Mouse (Mus musculus) neural tube, embryonic 14.5 days (tissue): ENCODE results near the gene Zc3h12a. TPM values are rescaled to one million over a fixed set of nuclear protein-coding genes. Genes with fewer than 3 reads are reported as not detected.

Source experiments
- ATAC-seq: fragments of 200-750 bp; cut with Nextera tagmentation; 2 replicates; pipeline ENCODE4 v1.8.0; 2017; ENCODE audit warnings: low read depth, mild to moderate bottlenecking, moderate TSS enrichment, moderate library complexity
- H3K27ac ChIP-seq: fragments of 300-500 bp; sonication (generic); 2 replicates; pipeline ENCODE4 v1.5.1; 2014; ENCODE audit warnings: low read depth, mild to moderate bottlenecking, control low read depth, low read length, moderate library complexity, mixed read lengths
- H3K27me3 ChIP-seq: fragments of 300-500 bp; sonication (generic); 2 replicates; pipeline ENCODE4 v1.6.1; 2014; ENCODE audit warnings: low read length; ENCODE audit not compliant: control insufficient read depth, insufficient read depth
- H3K36me3 ChIP-seq: fragments of 300-500 bp; sonication (generic); 2 replicates; pipeline ENCODE4 v1.6.1; 2014; ENCODE audit warnings: low read length, mixed read lengths; ENCODE audit not compliant: control insufficient read depth, insufficient read depth
- H3K4me1 ChIP-seq: fragments of 300-500 bp; sonication (generic); 2 replicates; pipeline ENCODE4 v1.6.1; 2014; ENCODE audit warnings: low read length; ENCODE audit not compliant: control insufficient read depth, insufficient read depth
- H3K4me2 ChIP-seq: fragments of 300-500 bp; sonication (generic); 2 replicates; pipeline ENCODE4 v1.6.1; 2014; ENCODE audit warnings: mild to moderate bottlenecking, low read depth, low read length, control low read depth
- H3K4me3 ChIP-seq: fragments of 300-500 bp; sonication (generic); 2 replicates; pipeline ENCODE4 v1.5.1; 2014; ENCODE audit warnings: low read depth, low read length, control low read depth, mixed read lengths
- H3K9ac ChIP-seq: fragments of 300-500 bp; sonication (generic); replicated peaks from 2 replicates; pipeline ENCODE4 v1.6.1; 2014; ENCODE audit warnings: low read depth, mild to moderate bottlenecking, control low read depth, low read length, mixed read lengths
- H3K9me3 ChIP-seq: fragments of 300-500 bp; sonication (generic); 2 replicates; pipeline ENCODE4 v1.6.1; 2016; ENCODE audit warnings: low read length; ENCODE audit not compliant: control insufficient read depth
- WGBS: fragments of 180-500 bp; shearing (Covaris S2); extraction: QIAGEN DNeasy Blood & Tissue Kit; methylation state at CpG from one replicate; pipeline ENCODE4 v1.1.7; 2014; 5-methylcytosine and 5-hydroxymethylcytosine counted together
- polyA plus RNA-seq: library from polyadenylated mRNA; unstranded; fragments of >200 nt; fragmentation: Nextera tagmentation; extraction: Ambion mirVana; gene quantifications from 2 replicates; pipeline ENCODE4 v1.2.1, GENCODE M21; 2014

The Zc3h12a gene
- polyA plus RNA-seq, 1 experiment from 2014 or later, result 0.51 TPM

DNA sequence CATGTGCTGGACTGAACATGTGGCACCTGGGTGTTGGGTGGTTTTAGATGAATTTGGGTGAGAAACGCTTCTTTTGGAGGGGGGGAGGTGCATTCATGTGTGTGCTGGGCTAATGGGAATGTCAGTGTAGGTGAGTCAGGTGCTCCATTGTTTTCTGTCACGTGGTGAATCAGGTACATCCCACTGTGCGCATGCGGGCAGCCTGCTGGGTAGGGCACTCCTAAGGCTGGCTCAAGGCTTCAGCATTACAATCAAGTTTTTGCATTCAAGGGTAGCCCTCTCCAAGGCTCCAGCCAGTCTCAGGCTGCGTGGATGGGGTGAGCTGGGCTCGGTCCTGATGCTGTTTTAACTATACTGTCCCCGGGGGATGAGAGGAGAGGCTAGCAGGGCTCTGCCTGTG is 35.1 kb upstream of the Zc3h12a start:
- Histone ChIP-seq H3K4me2 (no peak overlapping the region), H3K4me1 (peaks cover 3% of the 10 kb centered on the region; the same call in 1 of the 2 replicates), H3K9me3 (no peaks in the 10 kb centered on the region), H3K9ac (no peak overlapping the region), H3K36me3 (no peaks in the 10 kb centered on the region), H3K27me3 (no peaks in the 10 kb centered on the region), H3K4me3 (no peak overlapping the region), H3K27ac (no peak overlapping the region)
- ATAC-seq, result no peak
- WGBS, result 63% methylated on average over 7 of the region's 7 CpGs

DNA sequence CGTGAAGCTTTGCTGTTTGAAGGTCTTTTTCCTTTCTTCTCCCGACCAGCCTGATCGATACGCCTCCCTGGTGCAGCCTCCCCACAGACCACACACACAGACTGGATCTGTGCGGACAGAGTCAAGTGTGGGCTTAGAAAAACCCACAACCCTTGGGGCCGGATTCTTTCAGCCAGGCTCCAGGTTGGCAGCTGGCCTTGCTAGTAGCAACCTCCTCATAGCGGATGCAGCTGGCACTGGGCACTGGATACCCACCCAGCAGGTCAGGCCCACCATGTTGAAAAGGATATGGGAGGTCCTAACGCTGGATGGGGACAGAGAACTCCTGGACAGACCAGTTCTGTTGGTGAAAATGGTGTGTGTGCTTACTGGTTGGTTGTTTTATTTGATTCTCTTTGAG is 33.8 kb upstream of the Zc3h12a start:
- no peak overlapping the region for H3K4me3 ChIP-seq
- ATAC-seq, result no peak
- H3K27ac ChIP-seq, result no peak overlapping the region
- H3K4me2 ChIP-seq, result no peak overlapping the region
- no peaks in the 10 kb centered on the region for H3K27me3 ChIP-seq
- no peaks in the 10 kb centered on the region for H3K9me3 ChIP-seq
- WGBS, result 46% methylated on average over 8 of the region's 8 CpGs
- peaks cover 3% of the 10 kb centered on the region; the same call in 1 of the 2 replicates for H3K4me1 ChIP-seq
- H3K9ac ChIP-seq, result no peak overlapping the region
- no peaks in the 10 kb centered on the region for H3K36me3 ChIP-seq

DNA sequence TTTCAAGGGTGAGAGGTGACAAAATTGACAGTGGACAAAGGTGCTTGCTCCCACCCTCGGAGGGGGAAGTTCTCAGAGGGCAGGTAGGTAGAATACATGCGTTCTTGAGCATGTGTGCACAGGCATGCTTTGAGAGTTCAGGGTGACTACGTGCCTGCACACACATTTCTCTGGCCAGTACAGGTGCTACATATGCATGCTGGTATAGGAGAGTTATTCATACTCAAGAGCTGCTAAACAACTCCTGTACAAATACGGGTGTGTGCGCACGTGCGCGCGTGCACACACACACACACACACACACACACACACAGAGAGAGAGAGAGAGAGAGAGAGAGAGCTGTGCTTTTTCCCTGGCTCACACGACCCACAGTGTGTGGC is 33.3 kb upstream of the Zc3h12a start:
- H3K27me3 ChIP-seq, result no peaks in the 10 kb centered on the region
- no peaks in the 10 kb centered on the region for H3K9me3 ChIP-seq
- no peak for ATAC-seq
- H3K27ac ChIP-seq, result no peak overlapping the region
- WGBS, result 71% methylated on average over 10 of the region's 10 CpGs
- no peak overlapping the region for H3K4me2 ChIP-seq
- no peak overlapping the region for H3K4me3 ChIP-seq
- no peak overlapping the region for H3K9ac ChIP-seq
- H3K36me3 ChIP-seq, result no peaks in the 10 kb centered on the region
- peaks cover 3% of the 10 kb centered on the region; the same call in 1 of the 2 replicates for H3K4me1 ChIP-seq

DNA sequence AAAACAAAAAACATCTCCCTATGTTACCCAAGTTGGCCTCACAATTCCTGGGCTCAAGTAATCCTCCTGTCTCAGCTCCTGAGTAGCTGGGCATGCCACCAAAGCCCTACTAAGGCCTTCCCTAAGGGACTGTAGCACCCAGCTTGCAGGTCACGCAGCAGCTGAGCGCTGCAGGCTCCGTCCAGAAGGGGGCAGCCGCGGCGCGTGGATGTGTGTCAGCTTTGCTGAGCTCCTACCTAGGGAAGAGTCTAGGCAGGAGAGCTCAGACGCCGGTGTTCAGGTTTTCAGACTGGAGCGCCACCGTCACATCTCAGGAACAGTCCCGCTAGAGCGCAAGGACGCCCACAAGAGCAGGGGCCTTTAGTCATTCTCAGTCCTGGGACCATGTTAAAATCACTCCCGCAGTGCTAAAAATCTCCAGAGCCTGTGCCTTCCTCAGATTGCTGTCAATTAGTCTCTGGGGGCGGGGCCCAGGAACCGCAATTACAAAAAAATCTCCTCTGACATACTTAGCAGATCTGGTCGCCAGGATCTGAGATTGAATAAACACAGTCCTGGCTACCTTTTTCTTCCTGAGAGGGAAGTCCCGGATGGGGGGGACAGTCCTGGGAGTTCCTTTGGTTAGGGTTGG is 32.8 kb upstream of the Zc3h12a start:
- 7% methylated on average over 19 of the region's 19 CpGs for WGBS

DNA sequence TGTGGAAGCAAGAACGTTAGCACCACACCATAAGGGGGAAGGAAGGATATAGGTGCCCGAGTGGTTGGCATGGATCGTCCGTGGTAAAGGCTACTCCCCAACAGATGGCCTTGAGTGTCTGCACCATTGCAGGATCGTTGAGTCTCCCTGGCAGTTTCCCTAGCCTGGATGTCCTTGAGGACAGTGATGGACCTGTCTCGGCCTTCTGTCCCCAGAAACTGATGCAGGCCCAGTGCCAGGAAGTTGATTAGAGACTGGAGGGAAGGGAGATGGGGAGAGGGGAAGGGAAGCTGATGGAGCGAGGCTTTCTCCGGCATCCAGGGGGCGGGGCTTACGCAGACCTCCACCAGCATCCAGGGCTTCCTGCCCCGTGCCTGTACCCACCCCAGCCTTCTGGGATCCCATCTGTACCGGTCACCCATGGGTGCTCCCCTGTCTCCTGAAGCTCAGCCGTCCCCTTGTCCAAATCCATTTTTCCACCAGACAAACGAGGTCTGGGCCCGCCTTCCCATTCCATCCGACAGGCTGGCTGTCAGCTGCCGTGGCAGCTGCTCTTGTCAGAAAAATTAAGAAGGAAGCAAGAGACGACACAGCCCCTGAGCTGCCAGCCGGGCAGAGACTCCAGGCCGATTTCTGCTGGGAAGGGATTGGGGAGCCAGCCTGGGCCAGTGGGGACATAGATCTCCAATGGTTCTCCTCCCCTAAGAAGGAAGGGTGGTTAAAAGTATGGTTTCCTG is 31.1 kb upstream of the Zc3h12a start:
- no peak for ATAC-seq
- no peaks in the 10 kb centered on the region for H3K36me3 ChIP-seq
- no peaks in the 10 kb centered on the region for H3K9me3 ChIP-seq
- no peak overlapping the region for H3K27ac ChIP-seq
- H3K9ac ChIP-seq, result no peak overlapping the region
- no peaks in the 10 kb centered on the region for H3K27me3 ChIP-seq
- 55% methylated on average over 20 of the region's 20 CpGs for WGBS
- H3K4me1 ChIP-seq, result peaks cover 3% of the 10 kb centered on the region; the same call in 1 of the 2 replicates
- no peak overlapping the region for H3K4me3 ChIP-seq
- H3K4me2 ChIP-seq, result no peak overlapping the region

More for the DNA sequence above, 32.8 kb upstream of the Zc3h12a start:
- Histone ChIP-seq H3K36me3 (no peaks in the 10 kb centered on the region), H3K27me3 (no peaks in the 10 kb centered on the region), H3K9ac (no peak overlapping the region), H3K4me2 (peak overlapping the region; percentile 19; the same call in 1 of the 2 replicates), H3K27ac (no peak overlapping the region), H3K4me3 (no peak overlapping the region), H3K4me1 (peaks cover 3% of the 10 kb centered on the region; the same call in 1 of the 2 replicates), H3K9me3 (no peaks in the 10 kb centered on the region)
- peak; percentile 79 for ATAC-seq

DNA sequence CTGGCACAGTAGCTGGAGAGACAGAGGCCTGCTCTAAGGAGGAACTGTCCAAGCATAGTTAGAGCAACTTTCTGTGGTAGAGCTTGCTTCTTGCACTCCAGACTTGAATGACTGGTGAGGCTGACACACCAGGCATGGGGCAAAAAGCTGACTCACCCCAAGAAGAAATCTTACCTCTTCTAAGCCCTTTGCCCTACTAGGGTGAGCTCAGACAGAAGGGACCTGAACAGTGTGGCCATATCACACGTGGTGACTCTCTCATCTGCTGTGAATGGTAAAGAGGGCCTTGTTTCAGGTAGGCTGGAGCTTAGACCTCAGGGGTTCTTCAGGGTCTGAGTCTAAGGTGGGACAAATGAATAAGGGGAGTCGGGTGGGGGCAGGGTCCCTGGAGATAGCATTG is 30.4 kb upstream of the Zc3h12a start:
- ATAC-seq, result no peak
- Histone ChIP-seq H3K4me1 (peaks cover 3% of the 10 kb centered on the region; the same call in 1 of the 2 replicates), H3K9ac (no peak overlapping the region), H3K36me3 (no peaks in the 10 kb centered on the region), H3K9me3 (no peaks in the 10 kb centered on the region), H3K27me3 (no peaks in the 10 kb centered on the region), H3K27ac (no peak overlapping the region), H3K4me2 (no peak overlapping the region), H3K4me3 (no peak overlapping the region)
- WGBS, result 83% methylated on average over 2 of the region's 2 CpGs

DNA sequence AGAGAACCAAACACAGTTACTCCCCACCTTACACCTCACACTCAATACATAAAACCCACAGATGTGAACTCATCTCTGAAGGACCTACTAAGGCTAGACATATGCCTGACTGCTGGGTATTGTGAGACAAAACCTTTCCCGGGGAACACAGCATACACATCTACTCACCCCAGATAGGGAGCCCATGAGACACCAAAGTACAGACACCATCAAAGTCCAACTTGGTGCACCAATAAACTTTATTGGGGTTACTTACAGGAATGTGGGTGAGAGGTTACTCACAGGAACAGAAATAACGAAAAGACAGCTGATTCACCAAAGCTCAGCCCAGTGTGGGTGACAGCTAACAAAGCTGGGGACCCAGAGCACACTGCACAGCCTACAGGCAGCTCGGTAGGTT is 29.7 kb upstream of the Zc3h12a start:
- 82% methylated on average over 3 of the region's 3 CpGs for WGBS
- Histone ChIP-seq H3K4me2 (no peak overlapping the region), H3K27ac (no peak overlapping the region), H3K4me3 (no peak overlapping the region), H3K27me3 (no peaks in the 10 kb centered on the region), H3K9me3 (no peaks in the 10 kb centered on the region), H3K36me3 (no peaks in the 10 kb centered on the region), H3K4me1 (peaks cover 3% of the 10 kb centered on the region; the same call in 1 of the 2 replicates), H3K9ac (no peak overlapping the region)
- no peak for ATAC-seq

DNA sequence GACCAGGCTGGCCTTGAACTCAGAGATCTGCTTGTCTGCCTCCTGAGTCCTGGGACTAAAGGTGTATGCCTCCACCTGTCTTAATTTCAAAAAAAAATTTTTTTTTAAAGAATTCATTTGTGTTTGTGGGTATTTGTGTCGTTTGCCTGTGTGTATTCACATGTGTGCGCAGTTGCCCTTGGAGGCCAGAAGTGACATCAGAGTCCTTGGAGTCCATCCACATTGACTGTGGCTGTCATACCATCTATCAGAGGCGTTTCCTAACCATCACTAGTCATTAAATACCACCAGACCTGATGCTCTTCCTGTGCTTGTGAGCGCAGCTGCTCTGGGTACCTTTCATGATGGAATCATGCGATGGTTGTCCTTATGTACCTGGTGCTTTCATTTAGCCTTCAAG is 28.0 kb upstream of the Zc3h12a start:
- no peaks in the 10 kb centered on the region for H3K36me3 ChIP-seq
- no peaks in the 10 kb centered on the region for H3K27me3 ChIP-seq
- no peak for ATAC-seq
- H3K27ac ChIP-seq, result no peak overlapping the region
- H3K4me3 ChIP-seq, result no peak overlapping the region
- no peaks in the 10 kb centered on the region for H3K9me3 ChIP-seq
- no peak overlapping the region for H3K4me2 ChIP-seq
- no peak overlapping the region for H3K9ac ChIP-seq
- 91% methylated on average over 5 of the region's 5 CpGs for WGBS
- H3K4me1 ChIP-seq, result peaks cover 3% of the 10 kb centered on the region; the same call in 1 of the 2 replicates

DNA sequence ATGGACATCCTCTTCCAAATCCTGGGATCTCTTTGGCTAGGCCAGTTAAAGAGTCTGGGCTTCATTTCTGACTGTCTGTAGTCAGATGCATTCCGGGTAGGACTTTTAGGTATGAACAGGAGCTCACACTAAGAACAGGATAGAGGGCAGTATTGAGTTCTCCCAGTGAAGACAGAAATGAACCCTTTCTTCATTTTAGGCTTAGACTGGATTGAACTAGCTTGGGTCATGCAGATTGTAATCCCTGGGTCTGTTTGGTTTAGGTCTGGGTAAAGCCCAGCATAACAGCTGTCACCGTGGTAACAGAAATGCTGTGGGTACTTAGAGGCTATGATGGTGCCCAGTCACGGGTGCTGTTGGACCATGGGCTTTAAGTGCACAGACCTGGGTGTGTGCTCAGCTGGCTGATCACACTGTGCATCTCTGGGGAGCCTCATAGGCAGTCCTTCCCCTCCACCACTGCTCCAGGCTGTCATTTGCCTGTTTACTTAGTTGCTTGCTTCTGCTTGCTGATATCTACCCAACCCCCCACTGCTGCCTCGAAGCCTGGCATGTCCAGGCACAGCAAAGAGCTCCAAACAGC is 26.1 kb upstream of the Zc3h12a start:
- H3K27ac ChIP-seq, result no peak overlapping the region
- WGBS, result 57% methylated on average over 4 of the region's 4 CpGs
- ATAC-seq, result no peak

More for the DNA sequence above, 26.1 kb upstream of the Zc3h12a start:
- Histone ChIP-seq H3K9me3 (no peaks in the 10 kb centered on the region), H3K36me3 (no peaks in the 10 kb centered on the region), H3K9ac (no peak overlapping the region), H3K27me3 (no peaks in the 10 kb centered on the region), H3K4me1 (no peaks in the 10 kb centered on the region), H3K4me2 (no peak overlapping the region), H3K4me3 (no peak overlapping the region)
